Mouse (Mus musculus): Measurements from ENCODE around the gene Mdfi. TPM values are rescaled to one million over a fixed set of nuclear protein-coding genes. Genes with fewer than 3 reads are reported as not detected.
A peak's percentile ranks its signal among the peaks of the same experiment; 100 is the strongest.

The Mdfi gene
- total RNA-seq, 2 experiments from 2014 or later, result 6.4 to 8.2 TPM

DNA sequence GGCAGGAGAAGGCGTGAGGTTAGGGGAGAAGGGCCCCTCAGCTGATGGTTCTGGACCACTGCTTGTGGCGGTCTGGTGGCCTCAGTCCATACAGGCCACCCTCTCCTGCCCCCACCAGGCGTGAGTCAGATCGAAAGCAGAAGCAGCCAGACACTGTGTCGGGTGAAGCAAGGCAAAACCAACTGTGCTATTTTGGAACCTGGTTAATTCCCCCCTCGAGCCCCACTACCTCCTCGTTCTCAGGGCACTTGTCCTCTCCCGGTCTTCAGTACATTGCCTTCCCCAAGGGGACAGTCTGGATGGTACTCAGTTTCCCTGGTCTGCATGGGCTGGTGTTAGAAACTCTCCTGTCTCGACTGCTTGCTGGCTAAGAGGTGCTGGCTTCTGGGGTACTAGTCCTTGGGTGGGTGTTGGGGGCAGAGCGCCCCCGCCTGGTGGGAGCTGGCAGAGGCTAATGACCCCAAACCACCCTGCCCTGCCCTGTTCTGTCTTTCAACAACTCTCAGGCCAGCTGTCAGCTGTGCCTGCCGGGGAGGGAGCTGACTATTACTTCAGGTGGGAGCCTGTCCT lies 65.7 kb downstream of the Mdfi start:
- peak; percentile 70 to 71 for DNase-seq
- intact Hi-C loops (cut with DNase I), result no loop called here

DNA sequence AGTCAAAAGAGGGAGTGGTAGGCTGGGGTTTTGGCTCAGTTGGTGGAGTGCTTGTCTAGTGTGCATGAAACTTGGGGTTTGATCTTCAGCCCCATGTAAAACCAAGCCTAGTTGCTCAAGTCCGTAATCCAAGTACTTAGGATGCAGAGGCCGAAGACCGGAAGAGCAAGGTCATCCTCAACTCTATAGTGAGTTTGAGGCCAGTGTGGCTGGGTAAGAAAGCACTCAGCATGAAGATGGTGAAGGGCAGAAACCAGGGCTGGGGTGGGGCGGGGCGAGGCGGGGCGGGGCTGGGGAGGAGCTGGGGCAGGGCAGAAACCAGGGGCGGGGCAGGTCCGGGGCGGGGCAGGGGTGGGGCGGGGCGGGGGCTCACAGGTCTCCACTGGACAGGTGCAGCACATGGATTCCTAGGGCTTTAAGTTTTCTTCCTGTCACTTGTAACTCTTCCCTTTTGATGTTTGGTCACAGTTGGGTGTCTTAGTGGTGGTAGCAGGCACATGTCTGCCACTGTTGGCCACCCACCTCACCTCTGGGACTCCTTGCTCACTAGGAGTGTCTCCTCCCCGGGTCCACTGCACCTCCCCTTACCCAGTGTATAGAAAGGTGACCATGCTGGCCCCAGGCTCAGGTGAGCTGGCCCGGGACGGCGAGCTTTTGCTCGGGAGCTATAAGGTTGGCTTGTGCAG lies 66.9 kb downstream of the Mdfi start:
- DNase-seq, result no peak
- intact Hi-C loops (cut with DNase I), result no loop called here

DNA sequence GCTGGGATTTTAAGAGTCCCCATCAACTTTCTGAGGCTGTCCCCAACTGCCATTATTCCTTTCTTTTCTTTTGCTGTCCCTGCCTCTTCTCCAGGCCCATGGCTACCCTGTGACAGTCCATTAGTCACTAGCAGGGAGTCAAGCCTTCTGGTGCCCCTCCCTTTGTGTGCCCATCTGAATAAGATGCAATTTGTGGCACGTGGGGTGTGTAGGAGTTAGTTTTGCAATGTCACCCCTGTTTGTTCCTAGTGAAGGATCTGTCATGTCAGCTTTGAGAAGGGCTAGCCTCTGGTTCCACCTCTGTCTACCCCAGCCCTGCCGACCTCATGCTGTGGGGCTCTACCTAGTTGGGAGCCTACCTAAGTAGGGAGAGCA lies 67.4 kb downstream of the Mdfi start:
- intact Hi-C loops (cut with DNase I), result no loop called here
- no peak for DNase-seq

DNA sequence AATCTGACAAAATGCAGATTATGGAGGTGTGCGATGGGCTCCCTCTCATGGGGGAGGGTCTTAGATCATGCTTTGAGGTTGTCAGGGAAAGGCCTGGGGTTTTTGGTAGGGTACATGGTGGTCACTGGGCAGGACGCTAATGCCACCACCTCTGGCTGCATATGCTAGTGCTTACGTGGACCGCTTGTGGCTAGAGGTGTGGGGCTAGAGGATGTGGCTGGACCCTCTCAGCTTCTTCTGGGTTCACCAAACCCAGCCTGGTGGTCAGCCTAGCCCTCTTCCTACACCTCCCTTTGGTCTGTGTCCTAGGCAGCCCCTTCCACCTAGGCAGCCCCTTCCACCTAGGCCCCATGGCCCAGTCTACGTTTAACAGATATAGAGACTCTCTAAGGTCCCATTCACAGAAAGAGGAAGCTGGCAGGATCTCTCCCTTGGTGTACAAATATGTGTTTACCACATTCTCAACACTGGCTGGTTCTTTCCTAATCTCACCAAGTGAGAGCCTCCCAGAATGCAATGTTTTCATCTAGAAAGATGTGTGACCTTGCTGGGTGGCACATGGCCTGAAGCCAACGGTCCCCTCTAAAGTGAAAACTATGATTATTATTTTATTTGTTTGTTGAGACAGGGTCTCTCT lies 68.0 kb downstream of the Mdfi start:
- DNase-seq, result no peak
- intact Hi-C loops (cut with DNase I), result no loop called here

DNA sequence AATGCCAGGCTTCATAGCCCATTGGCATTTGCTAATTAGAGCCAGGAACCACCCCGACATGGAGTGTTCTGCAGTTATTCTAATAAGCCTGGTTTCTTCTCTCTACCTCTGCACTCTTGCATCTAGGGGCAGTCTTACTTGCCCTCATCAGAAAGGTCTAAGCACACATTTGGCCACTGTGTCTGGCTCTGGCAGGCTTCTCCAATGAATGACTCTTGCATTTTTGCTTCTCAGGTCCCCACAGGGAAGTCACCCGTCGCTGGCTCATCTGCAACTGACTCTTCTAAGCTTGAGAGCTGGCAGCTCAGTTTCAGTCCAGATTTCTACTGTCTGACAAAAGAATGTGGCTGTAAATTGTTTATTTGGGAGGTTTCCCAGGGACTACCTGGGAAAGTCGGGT lies 68.5 kb downstream of the Mdfi start:
- no peak for DNase-seq
- intact Hi-C loops (cut with DNase I), result no loop called here

Other genes with a start within 250 kb of the Mdfi start
- gene Bysl, start 223.2 kb downstream of the Mdfi start, total RNA-seq (2021), result 10 to 100 TPM; 17.2 to 19.0 TPM
- gene Med20, start 223.1 kb downstream of the Mdfi start, total RNA-seq (2021), result 10 to 100 TPM; 21.9 to 23.0 TPM
- 1 to 10 TPM; 3.0 to 3.5 TPM for gene Gm20517, start 223.1 kb downstream of the Mdfi start, total RNA-seq (2021)
- 1 to 10 TPM; 5.4 to 5.5 TPM for gene Usp49, start 204.0 kb downstream of the Mdfi start, total RNA-seq (2021)
- 100 to 1,000 TPM; 150 to 154 TPM for gene Tomm6, start 146.3 kb downstream of the Mdfi start, total RNA-seq (2021)
- gene Frs3, start 145.7 kb downstream of the Mdfi start, total RNA-seq (2021), result 1 to 10 TPM; 4.0 to 5.1 TPM
- 1 to 10 TPM in 1 of 2 experiments, under 1 TPM in 1; 0.15 to 1.2 TPM for gene Gm21981, start 140.2 kb downstream of the Mdfi start, total RNA-seq (2021)
- gene Prickle4, start 140.0 kb downstream of the Mdfi start, total RNA-seq (2021), result 1 to 10 TPM; 2.8 to 3.5 TPM
- not detected for gene Pgc, start 107.8 kb downstream of the Mdfi start, total RNA-seq (2021)
- 10 to 100 TPM; 48.1 to 51.1 TPM for gene Tfeb, start 97.7 kb downstream of the Mdfi start, total RNA-seq (2021)
- 10 to 100 TPM; 12.3 to 15.9 TPM for gene Foxp4, start 90.0 kb upstream of the Mdfi start, total RNA-seq (2021)
- not detected for gene 1700122O11Rik, start 203.6 kb upstream of the Mdfi start, total RNA-seq (2021)

Data from heart, postnatal 10 days (tissue).